Mouse (Mus musculus) liver, embryonic 11.5 days (tissue): Measurements from ENCODE around the gene Ormdl1. TPM values are rescaled to one million over a fixed set of nuclear protein-coding genes. Genes with fewer than 3 reads are reported as not detected.
A peak's percentile ranks its signal among the peaks of the same experiment; 100 is the strongest.

ENCODE experiments used
- ATAC-seq: fragments of 200-750 bp; cut with Nextera tagmentation; replicated peaks from 2 replicates; pipeline ENCODE4 v1.8.0; 2017; ENCODE audit warnings: moderate number of reproducible peaks, mild to moderate bottlenecking, moderate TSS enrichment, moderate library complexity; ENCODE audit not compliant: low FRiP score
- DNase-seq: peaks from one replicate; pipeline ENCODE4 v3.0.0-alpha.2; 2017; ENCODE audit warnings: low spot score
- H3K27ac ChIP-seq: fragments of 300-500 bp; sonication (generic); 2 replicates; pipeline ENCODE4 v1.5.1; 2014; ENCODE audit warnings: mild to moderate bottlenecking, low read depth, low read length, control low read depth
- H3K27me3 ChIP-seq: fragments of 300-500 bp; sonication (generic); replicated peaks from 2 replicates; pipeline ENCODE4 v1.6.1; 2014; ENCODE audit warnings: low read length, mixed read lengths; ENCODE audit not compliant: control insufficient read depth, insufficient read depth
- H3K36me3 ChIP-seq: fragments of 300-500 bp; sonication (generic); 2 replicates; pipeline ENCODE4 v1.6.1; 2014; ENCODE audit warnings: mild to moderate bottlenecking, low read length, moderate library complexity, mixed read lengths; ENCODE audit not compliant: control insufficient read depth, insufficient read depth
- H3K4me1 ChIP-seq: fragments of 300-500 bp; sonication (generic); replicated peaks from 2 replicates; pipeline ENCODE4 v1.6.1; 2014; ENCODE audit warnings: low read length, mixed read lengths; ENCODE audit not compliant: control insufficient read depth, insufficient read depth
- H3K4me2 ChIP-seq: fragments of 300-500 bp; sonication (generic); 2 replicates; pipeline ENCODE4 v1.6.1; 2014; ENCODE audit warnings: mild to moderate bottlenecking, control low read depth, moderate library complexity
- H3K4me3 ChIP-seq: fragments of 300-500 bp; sonication (generic); 2 replicates; pipeline ENCODE4 v1.5.1; 2014; ENCODE audit warnings: low read depth, low read length, control low read depth
- H3K9ac ChIP-seq: fragments of 300-500 bp; sonication (generic); 2 replicates; pipeline ENCODE4 v1.6.1; 2014; ENCODE audit warnings: low read depth, low read length, control low read depth
- H3K9me3 ChIP-seq: fragments of 300-500 bp; sonication (generic); 2 replicates; pipeline ENCODE4 v1.6.1; 2016; ENCODE audit warnings: low read length, inconsistent platforms, mixed read lengths; ENCODE audit not compliant: control insufficient read depth
- WGBS: fragments of 180-500 bp; shearing (Covaris S2); extraction: QIAGEN DNeasy Blood & Tissue Kit; methylation state at CpG from one replicate; pipeline ENCODE4 v1.1.7; 2014; 5-methylcytosine and 5-hydroxymethylcytosine counted together
- polyA plus RNA-seq: library from polyadenylated mRNA; unstranded; fragments of >200 nt; fragmentation: Nextera tagmentation; extraction: Ambion mirVana; gene quantifications from 2 replicates; pipeline ENCODE4 v1.2.1, GENCODE M21; 2014

Gene Ormdl1
- polyA plus RNA-seq, 1 experiment from 2014 or later, result 51.1 TPM

GRCm38 (mm10) chr1:53352327-53353261, 55.7 kb downstream of the Ormdl1 start, which contains the start of the genes Asdurf, Gm28551 and Asnsd1:
Gene Asdurf, minus strand, starts transcription at chr1:53352619.
Gene Gm28551, minus strand, starts transcription at chr1:53352667.
Gene Asnsd1, minus strand, starts transcription at chr1:53352752.
- WGBS, result under 1% methylated on average over 44 of the region's 44 CpGs
- peak within 1 kb of the TSS; percentile 92 for H3K4me3 ChIP-seq
- ATAC-seq, result peak; percentile 100

GRCm38 (mm10) chr1:53358988-53359387, 62.1 kb downstream of the Ormdl1 start:
- Histone ChIP-seq H3K27me3 (no peaks in the 10 kb centered on the region), H3K4me2 (no peak overlapping the region), H3K36me3 (no peaks in the 10 kb centered on the region), H3K9me3 (no peaks in the 10 kb centered on the region), H3K9ac (no peak overlapping the region), H3K4me1 (no peaks in the 10 kb centered on the region), H3K27ac (no peak overlapping the region), H3K4me3 (no peak overlapping the region)
- DNase-seq, result no peak
- no peak for ATAC-seq

More at GRCm38 (mm10) chr1:53352327-53353261, 55.7 kb downstream of the Ormdl1 start, which contains the start of the genes Asdurf, Gm28551 and Asnsd1:
- peak; percentile 95 for DNase-seq
- Histone ChIP-seq H3K36me3 (peaks cover 4% of the 10 kb centered on the region; the same call in 1 of the 2 replicates), H3K27me3 (no peaks in the 10 kb centered on the region), H3K4me1 (peaks cover 4% of the 10 kb centered on the region; the same call in 1 of the 2 replicates), H3K4me2 (peak within 1 kb of the TSS; percentile 66), H3K9me3 (no peaks in the 10 kb centered on the region), H3K27ac (peak within 1 kb of the TSS; percentile 86), H3K9ac (peak within 1 kb of the TSS; percentile 91)

Other genes with a start within 250 kb of the Ormdl1 start
- 0.60 and 1.0 TPM in 2 replicates for gene Mstn, start 235.5 kb upstream of the Ormdl1 start, polyA plus RNA-seq
- gene 1700019A02Rik, start 109.5 kb upstream of the Ormdl1 start, polyA plus RNA-seq, result not detected in 2 replicates
- 20.1 and 25.0 TPM in 2 replicates for gene Pms1, start 77 bp upstream of the Ormdl1 start, polyA plus RNA-seq
- not detected in 2 replicates for gene Gm28778, start within 50 bp of the Ormdl1 start, polyA plus RNA-seq
- 32.1 and 36.6 TPM in 2 replicates for gene Osgepl1, start 16.5 kb downstream of the Ormdl1 start, polyA plus RNA-seq
- not detected in 2 replicates for gene Asdurf, start 55.5 kb downstream of the Ormdl1 start, polyA plus RNA-seq
- gene Gm28551, start 55.6 kb downstream of the Ormdl1 start, polyA plus RNA-seq, result 0.40 and 0.51 TPM in 2 replicates
- gene Asnsd1, start 55.7 kb downstream of the Ormdl1 start, polyA plus RNA-seq, result 92.4 and 98.4 TPM in 2 replicates